In genomic region chr13:15026601-15027000, GRCm38 (mm10) we compare ENCODE assay signal across 21 mouse cellular contexts.
DNase-seq lines count a peak whose midpoint lies in the region; ATAC-seq and TF ChIP-seq lines count a peak whose summit lies in the region.
"Had no signal": no experiment of that assay in that cellular context is flagged by ENCODE, and none has a peak within 500 bp of the region (broad histone marks: within the 10 kb centered on the region; RNA-seq: fewer than 3 reads in every experiment).

No protein-coding gene starts in this region.

- H3K27me3 ChIP-seq in limb, embryonic 13.5 days = no peaks in the 10 kb centered on the region
- no peaks in the 10 kb centered on the region for H3K27me3 ChIP-seq in limb, embryonic 10.5 days (ENCODE audit: low read depth, poor library complexity, severe bottlenecking)
- no peaks in the 10 kb centered on the region for H3K27me3 ChIP-seq in limb, embryonic 14.5 days (ENCODE audit: control insufficient read depth, insufficient read depth, low read length)
- H3K27me3 ChIP-seq: embryonic facial prominence, embryonic 12.5 days; embryonic facial prominence, embryonic 15.5 days; forebrain, embryonic 13.5 days; forebrain, embryonic 15.5 days had no signal

- no peak overlapping the region for H3K4me3 ChIP-seq in limb, embryonic 13.5 days
- no peak overlapping the region for H3K4me3 ChIP-seq in limb, embryonic 10.5 days
- no peak overlapping the region for H3K4me3 ChIP-seq in embryonic fibroblast, embryonic 13.5 days (ENCODE audit: insufficient read depth, low read length)
- H3K4me3 ChIP-seq in limb, embryonic 14.5 days (replicated peaks; ENCODE audit: low read length) = no peak overlapping the region
- H3K4me3 ChIP-seq: embryonic facial prominence, embryonic 12.5 days; embryonic facial prominence, embryonic 15.5 days; forebrain, embryonic 13.5 days; forebrain, embryonic 15.5 days had no signal

- no peaks in the 10 kb centered on the region for H3K36me3 ChIP-seq in limb, embryonic 13.5 days
- H3K36me3 ChIP-seq in limb, embryonic 10.5 days = no peaks in the 10 kb centered on the region
- H3K36me3 ChIP-seq in limb, embryonic 14.5 days (ENCODE audit: control insufficient read depth, insufficient read depth, low read length) = no peaks in the 10 kb centered on the region
- H3K36me3 ChIP-seq: embryonic facial prominence, embryonic 12.5 days; embryonic facial prominence, embryonic 15.5 days; forebrain, embryonic 15.5 days had no signal

- intact Hi-C loops in heart, postnatal 14 days (cut with DNase I) = no loop called here

- no peak overlapping the region for H3K9ac ChIP-seq in limb, embryonic 13.5 days
- H3K9ac ChIP-seq in limb, embryonic 14.5 days (ENCODE audit: low read depth, low read length, severe bottlenecking) = no peak overlapping the region
- H3K9ac ChIP-seq: embryonic facial prominence, embryonic 12.5 days; embryonic facial prominence, embryonic 15.5 days; forebrain, embryonic 13.5 days; forebrain, embryonic 15.5 days; forebrain, postnatal 0 days had no signal

- H3K9me3 ChIP-seq in limb, embryonic 13.5 days = no peaks in the 10 kb centered on the region
- no peaks in the 10 kb centered on the region for H3K9me3 ChIP-seq in limb, embryonic 10.5 days (replicated peaks)
- no peaks in the 10 kb centered on the region for H3K9me3 ChIP-seq in limb, embryonic 14.5 days (ENCODE audit: control insufficient read depth, low read length)
- H3K9me3 ChIP-seq: embryonic facial prominence, embryonic 12.5 days; embryonic facial prominence, embryonic 15.5 days; forebrain, embryonic 13.5 days; forebrain, embryonic 15.5 days had no signal

- H3K4me2 ChIP-seq in limb, embryonic 13.5 days (replicated peaks) = no peak overlapping the region
- H3K4me2 ChIP-seq in limb, embryonic 14.5 days (replicated peaks; ENCODE audit: low read depth, low read length, severe bottlenecking) = no peak overlapping the region
- H3K4me2 ChIP-seq: embryonic facial prominence, embryonic 12.5 days; embryonic facial prominence, embryonic 15.5 days; forebrain, embryonic 13.5 days; forebrain, embryonic 15.5 days had no signal

- no peak for DNase-seq in limb, embryonic 10.5 days (ENCODE audit: low spot score)
- DNase-seq in limb, embryonic 14.5 days (ENCODE audit: low spot score) = peak; percentile 73
- no peak for DNase-seq in yolk sac, embryonic 10.5 days (ENCODE audit: low spot score)
- DNase-seq in heart, postnatal 14 days = no peak
- DNase-seq: adrenal gland, adult 2 months; adrenal gland, postnatal 10 days; adrenal gland, postnatal 25 days; cerebellum, adult 11 months; cerebellum, adult 18-20 months; cerebellum, adult 8-10 months; cerebellum, adult 9-11 months; cerebellum, postnatal 14 days; cerebellum, postnatal 36 days; embryo, embryonic 11 days; forebrain, postnatal 0 days had no signal

- 64% methylated on average over 2 of the region's 2 CpGs for WGBS in limb, embryonic 13.5 days
- WGBS in limb, embryonic 10.5 days = 91% methylated on average over 2 of the region's 2 CpGs
- 64% methylated on average over 2 of the region's 2 CpGs for WGBS in limb, embryonic 14.5 days

- no peaks in the 10 kb centered on the region for H3K4me1 ChIP-seq in limb, embryonic 13.5 days
- H3K4me1 ChIP-seq in limb, embryonic 10.5 days = no peaks in the 10 kb centered on the region
- no peaks in the 10 kb centered on the region for H3K4me1 ChIP-seq in embryonic fibroblast, embryonic 13.5 days (ENCODE audit: control insufficient read depth, insufficient read depth, low read length)
- H3K4me1 ChIP-seq in limb, embryonic 14.5 days (ENCODE audit: control insufficient read depth, insufficient read depth, low read length) = no peaks in the 10 kb centered on the region
- H3K4me1 ChIP-seq: embryonic facial prominence, embryonic 12.5 days; embryonic facial prominence, embryonic 15.5 days; forebrain, embryonic 13.5 days; forebrain, embryonic 15.5 days had no signal

- TF ChIP-seq CTCF in embryonic fibroblast, embryonic 13.5 days (IDR thresholded peaks at IDR 0.05; ENCODE audit: borderline replicate concordance, insufficient read depth, low read length) = no peak

- H3K27ac ChIP-seq in limb, embryonic 13.5 days = no peak overlapping the region
- no peak overlapping the region for H3K27ac ChIP-seq in limb, embryonic 10.5 days
- H3K27ac ChIP-seq in embryonic fibroblast, embryonic 13.5 days (ENCODE audit: insufficient read depth, low read length) = peak overlapping the region; percentile 25
- H3K27ac ChIP-seq in limb, embryonic 14.5 days (replicated peaks; ENCODE audit: low read depth, low read length) = 0 out of 2 replicates have a peak overlapping the region, but pooled peaks have one; percentile 26
- H3K27ac ChIP-seq: embryonic facial prominence, embryonic 12.5 days; embryonic facial prominence, embryonic 15.5 days; forebrain, embryonic 13.5 days; forebrain, embryonic 15.5 days had no signal

- TF ChIP-seq POLR2A in embryonic fibroblast, embryonic 13.5 days (IDR thresholded peaks at IDR 0.05; ENCODE audit: low read depth, low read length) = no peak
- TF ChIP-seq POLR2A in limb, embryonic 14.5 days (IDR thresholded peaks at IDR 0.05; ENCODE audit: borderline replicate concordance, extremely low read depth, insufficient read depth, insufficient read length) = no peak

- ATAC-seq in limb, embryonic 13.5 days (ENCODE audit: low FRiP score, low read depth) = 0 out of 2 replicates have a peak, but pooled peaks have one; percentile 51
- no peak for ATAC-seq in limb, embryonic 14.5 days (ENCODE audit: low FRiP score, low read depth)
- ATAC-seq: forebrain, embryonic 13.5 days; forebrain, embryonic 15.5 days; forebrain, postnatal 0 days had no signal

Comparison
In these comparisons a context has a peak if more than half of its experiments do, and no peak if none do; other contexts are left out.
1. H3K27ac ChIP-seq: peak in embryonic fibroblast, embryonic 13.5 days (single experiment) and limb, embryonic 14.5 days (single experiment); none in limb, embryonic 13.5 days (single experiment) and limb, embryonic 10.5 days (single experiment).